Mouse (Mus musculus): ENCODE measurements at regions not wholly inside any gene's neighbourhood (a gene's known extent, or its start where the extent isn't known, plus 50 kb on each side); places are given as distances from the start of the nearest gene placed in this dataset.

- no peak for DNase-seq (ENCODE audit: low spot score in 2 of 2)
Observed at GRCm38 (mm10) chr12:64273730-64274129, 200.8 kb downstream of the Fscb start.

GRCm38 (mm10) chr12:64266130-64266529 is 208.4 kb downstream of the Fscb start:
- DNase-seq (ENCODE audit: low spot score in 2 of 2) = no peak

DNA sequence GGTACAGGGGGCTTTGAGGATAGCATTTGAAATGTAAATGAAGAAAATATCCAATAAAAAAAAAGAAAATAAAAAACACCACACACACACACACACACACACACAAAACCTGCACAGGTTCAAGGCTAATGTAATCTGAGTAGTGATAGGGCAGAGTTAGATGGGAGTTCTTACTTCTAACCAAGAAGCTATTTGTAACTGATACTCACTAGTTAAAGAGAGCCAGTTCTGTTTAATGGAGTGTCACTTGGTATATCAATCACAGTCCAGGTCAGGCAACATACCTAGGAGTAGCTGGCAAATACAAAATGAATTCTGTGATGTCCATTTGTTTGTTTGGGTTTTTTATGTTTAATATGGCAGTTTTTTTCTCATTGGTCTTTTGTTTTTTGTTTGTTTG is 219.5 kb downstream of the Fscb start:
- DNase-seq (ENCODE audit: low spot score in 2 of 2) = no peak

GRCm38 (mm10) chr12:64249974-64250373 is 224.5 kb downstream of the Fscb start:
- DNase-seq (ENCODE audit: low spot score in 2 of 2) = no peak

- peak in 1 of 2 experiments; percentile 2 for DNase-seq (ENCODE audit: low spot score in 2 of 2)
Observed at GRCm38 (mm10) chr12:64229510-64230078, 244.9 kb downstream of the Fscb start.

DNA sequence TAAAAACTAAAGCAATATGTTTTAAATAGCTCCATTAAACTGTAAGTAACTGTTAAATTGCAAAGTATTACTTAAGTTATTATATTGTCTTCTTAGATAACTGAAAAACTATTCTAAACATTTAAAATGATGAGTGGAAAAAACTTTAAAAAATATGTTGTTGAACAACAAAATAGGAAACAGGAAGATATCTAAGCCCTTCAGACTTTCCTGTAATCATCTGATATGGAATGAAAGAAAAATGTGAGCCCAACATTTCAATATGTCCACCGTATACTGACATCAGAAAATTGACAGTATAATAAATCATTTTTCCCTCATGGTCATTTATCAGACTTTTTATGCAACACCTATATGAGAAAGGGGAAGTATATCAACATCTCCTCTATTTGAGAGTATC is 258.1 kb downstream of the Fscb start:
- DNase-seq (ENCODE audit: low spot score in 2 of 2) = no peak

DNA sequence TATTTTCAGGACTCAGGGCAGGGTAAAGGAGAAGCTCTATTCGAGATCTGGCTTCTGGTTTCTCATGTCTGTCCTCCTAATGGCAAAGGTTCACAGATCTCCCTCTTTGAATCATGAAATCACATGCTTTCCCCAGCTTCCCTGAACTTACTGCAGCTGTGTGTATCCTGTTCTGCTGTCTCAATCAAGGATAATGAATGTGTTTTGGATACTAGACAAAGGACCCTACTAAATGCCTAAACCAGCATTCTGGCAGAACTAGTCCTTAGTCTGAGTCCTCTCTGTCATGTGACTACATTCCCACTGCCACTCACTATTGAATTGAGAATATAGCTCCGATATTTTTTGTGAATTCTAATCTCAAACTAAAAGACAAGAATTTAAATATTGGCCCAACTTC is 276.1 kb downstream of the Fscb start:
- DNase-seq (ENCODE audit: low spot score in 2 of 2) = no peak

Data from left cerebral cortex, adult 9 months (tissue).